Mouse (Mus musculus) C2C12 (cell line): ENCODE data around the gene Rsph10b.

ENCODE experiments used
- CEBPB ChIP-seq: IDR thresholded peaks from one replicate; pipeline ENCODE4 v1.6.1; 2011; ENCODE audit warnings: low read depth, mild to moderate bottlenecking, control low read depth, moderate library complexity
- CTCF ChIP-seq: IDR thresholded peaks from one replicate; pipeline ENCODE4 v1.5.1; 2011; ENCODE audit not compliant: control insufficient read depth, insufficient read depth, insufficient read length
- FOSL1 ChIP-seq: IDR thresholded peaks from one replicate; pipeline ENCODE4 v1.8.0; 2011; ENCODE audit warnings: mild to moderate bottlenecking, low read length; ENCODE audit not compliant: poor library complexity, insufficient read depth, severe bottlenecking
- MAX ChIP-seq: IDR thresholded peaks from one replicate; pipeline ENCODE4 v1.6.1; 2011; ENCODE audit warnings: mild to moderate bottlenecking, control low read depth
- MYOD1 ChIP-seq: IDR thresholded peaks from one replicate; pipeline ENCODE4 v1.6.1; 2011; ENCODE audit warnings: low read depth; ENCODE audit not compliant: control insufficient read depth, insufficient read length
- MYOG ChIP-seq: IDR thresholded peaks from one replicate; pipeline ENCODE4 v1.6.1; 2011; ENCODE audit not compliant: control insufficient read depth, insufficient read length; ENCODE audit errors: extremely low read depth
- USF1 ChIP-seq: IDR thresholded peaks from one replicate; pipeline ENCODE4 v1.6.1; 2011; ENCODE audit warnings: low read depth, mild to moderate bottlenecking, control low read depth, moderate library complexity

GRCm38 (mm10) chr5:143885274-143885673 lies 47.6 kb upstream of the Rsph10b start:
- no peak for TF ChIP-seq CEBPB
- TF ChIP-seq CTCF = no peak
- no peak for TF ChIP-seq FOSL1
- no peak for TF ChIP-seq USF1
- TF ChIP-seq MAX = no peak
- TF ChIP-seq MYOD1 = no peak
- no peak for TF ChIP-seq MYOG
